Mouse (Mus musculus): Measurements from ENCODE around the gene Cog8. TPM values are rescaled to one million over a fixed set of nuclear protein-coding genes. Genes with fewer than 3 reads are reported as not detected.

Gene Cog8
- 14.0 TPM for polyA plus RNA-seq (2014; fragmentation: Illumina TruSeq; extraction: RNeasy Lipid Tissue Mini Kit (QIAGEN cat#74804); ENCODE audit: low read depth, low replicate concordance)

DNA sequence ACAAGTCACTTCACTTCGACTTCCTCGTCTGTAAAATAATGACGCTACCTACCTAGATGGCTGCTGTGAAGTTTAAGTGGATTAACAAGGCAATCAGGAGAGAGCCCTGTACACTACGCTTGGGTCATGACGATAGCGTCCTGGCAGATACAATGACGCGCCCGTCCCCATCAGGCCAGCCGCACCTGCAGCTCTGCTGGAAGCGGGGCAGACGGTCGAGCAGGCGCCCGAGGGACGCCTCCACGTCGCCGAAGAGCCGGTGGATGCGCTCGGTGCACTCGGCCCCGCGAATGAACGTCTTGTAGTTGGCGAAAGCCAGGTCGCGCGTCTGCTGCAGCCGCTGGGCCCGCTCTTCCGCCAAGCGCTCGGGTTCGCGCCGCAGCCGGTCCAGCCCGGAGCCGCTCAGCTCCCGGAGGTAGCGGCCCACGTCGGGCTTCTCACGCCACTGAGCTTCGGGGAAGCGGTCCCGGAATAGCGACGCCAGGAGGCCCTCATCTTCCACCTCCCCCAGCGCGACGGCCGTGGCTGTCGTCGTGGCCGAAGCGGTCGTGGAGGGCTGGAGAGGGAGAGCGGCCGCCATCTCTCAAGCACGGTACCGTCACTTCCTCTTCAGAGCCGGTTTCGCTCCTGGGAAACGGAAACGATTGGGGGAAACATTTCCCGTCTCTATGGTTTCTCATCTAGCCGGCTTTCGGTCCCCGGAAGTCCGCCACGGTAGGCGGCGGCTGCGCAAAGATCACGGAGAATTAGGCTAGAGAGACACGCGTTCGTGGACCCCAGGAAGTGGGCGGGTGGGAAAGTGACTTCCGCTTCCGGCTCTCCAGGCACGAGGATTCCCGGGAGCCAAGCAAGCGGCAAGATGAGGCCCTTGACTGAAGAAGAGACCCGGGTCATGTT is at the start of gene Cog8, which contains the start of gene Nip7:
TSS of gene Cog8 (minus strand) at position 614 of the 897 bp plus-strand sequence.
TSS of gene Nip7 (plus strand) at position 802 of the 897 bp plus-strand sequence.

DNA sequence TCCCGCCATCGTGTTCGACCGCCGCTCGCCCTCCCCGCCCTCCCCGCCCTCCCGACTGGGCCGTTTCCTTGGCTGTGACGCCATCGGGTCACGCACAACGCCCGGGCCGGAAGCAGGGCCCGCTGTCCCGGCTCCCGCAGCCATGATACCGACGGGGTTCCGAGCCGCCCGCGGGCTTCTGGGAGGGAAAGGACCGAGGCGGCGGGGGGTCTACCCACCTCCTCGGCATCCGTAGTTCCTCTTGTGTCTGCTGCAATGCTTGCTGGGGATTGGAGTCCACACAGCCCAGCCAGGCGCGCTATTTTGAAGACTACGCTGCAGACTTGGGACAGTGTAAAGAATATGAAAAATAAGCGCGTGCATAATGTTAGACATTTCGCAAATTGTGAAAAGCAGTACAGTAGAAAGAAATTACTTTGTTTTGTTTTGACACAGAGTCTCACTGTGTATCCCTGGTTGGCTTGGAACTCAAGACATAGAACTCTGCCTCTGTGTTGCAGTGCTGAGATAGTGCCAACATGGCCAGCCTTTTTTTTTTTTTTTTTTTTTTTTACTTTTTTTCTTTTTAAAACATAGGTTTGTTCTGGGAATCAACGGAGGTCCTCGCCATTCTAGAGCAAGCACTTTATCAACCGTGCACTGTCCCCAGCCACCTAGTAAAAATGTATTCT is 40.0 kb upstream of the Cog8 start, which contains the start of gene Terf2:
TSS of gene Terf2 (minus strand) at position 182 of the 671 bp plus-strand sequence.

DNA sequence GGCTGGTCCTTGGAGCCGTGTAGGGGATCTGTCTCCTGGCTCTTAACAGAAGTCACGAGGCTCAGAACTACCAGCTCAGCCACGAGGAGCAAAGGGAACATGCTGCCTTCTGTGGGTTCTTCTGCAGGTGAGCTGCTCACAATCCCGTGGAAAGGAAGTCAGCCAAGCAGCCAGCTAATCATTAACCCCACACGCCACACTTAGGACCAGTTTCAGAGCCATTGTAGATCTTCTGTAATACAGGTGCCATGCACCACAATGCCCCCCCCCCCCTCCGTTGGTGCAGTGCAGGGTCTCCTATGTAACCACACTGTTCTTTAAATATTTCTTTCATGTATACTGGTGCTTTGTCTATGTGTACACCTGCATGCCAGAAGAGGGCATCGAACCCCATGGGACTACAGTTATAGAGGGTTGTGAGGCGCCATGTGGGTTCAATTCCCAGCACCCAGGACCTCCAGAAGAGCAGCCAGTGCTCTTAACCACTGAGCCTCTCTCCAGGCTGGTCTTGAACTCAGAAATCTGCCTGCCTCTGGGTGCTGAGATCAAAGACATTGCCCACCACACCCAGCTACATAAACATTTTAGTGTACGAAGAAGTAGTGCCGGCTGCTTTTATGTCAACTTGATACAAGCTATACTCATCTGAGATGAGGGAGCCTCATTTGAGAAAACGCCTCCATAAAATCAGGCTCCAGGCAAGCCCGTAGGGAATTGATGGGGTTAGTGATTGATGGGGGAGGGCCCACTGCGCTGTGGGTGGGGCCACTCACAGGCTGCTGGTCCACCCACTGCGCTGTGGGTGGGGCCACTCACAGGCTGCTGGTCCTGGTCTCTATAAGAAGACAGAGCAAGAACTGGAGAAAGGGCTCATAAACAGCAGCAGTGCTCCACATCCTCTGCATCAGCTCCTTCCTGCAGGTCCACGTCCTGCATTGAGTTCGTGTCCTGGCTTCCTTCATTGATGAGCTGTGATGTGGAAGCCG is 9.3 kb upstream of the Cog8 start, which contains the start of gene Tmed6:
TSS of gene Tmed6 (minus strand) at position 134 of the 986 bp plus-strand sequence.

DNA sequence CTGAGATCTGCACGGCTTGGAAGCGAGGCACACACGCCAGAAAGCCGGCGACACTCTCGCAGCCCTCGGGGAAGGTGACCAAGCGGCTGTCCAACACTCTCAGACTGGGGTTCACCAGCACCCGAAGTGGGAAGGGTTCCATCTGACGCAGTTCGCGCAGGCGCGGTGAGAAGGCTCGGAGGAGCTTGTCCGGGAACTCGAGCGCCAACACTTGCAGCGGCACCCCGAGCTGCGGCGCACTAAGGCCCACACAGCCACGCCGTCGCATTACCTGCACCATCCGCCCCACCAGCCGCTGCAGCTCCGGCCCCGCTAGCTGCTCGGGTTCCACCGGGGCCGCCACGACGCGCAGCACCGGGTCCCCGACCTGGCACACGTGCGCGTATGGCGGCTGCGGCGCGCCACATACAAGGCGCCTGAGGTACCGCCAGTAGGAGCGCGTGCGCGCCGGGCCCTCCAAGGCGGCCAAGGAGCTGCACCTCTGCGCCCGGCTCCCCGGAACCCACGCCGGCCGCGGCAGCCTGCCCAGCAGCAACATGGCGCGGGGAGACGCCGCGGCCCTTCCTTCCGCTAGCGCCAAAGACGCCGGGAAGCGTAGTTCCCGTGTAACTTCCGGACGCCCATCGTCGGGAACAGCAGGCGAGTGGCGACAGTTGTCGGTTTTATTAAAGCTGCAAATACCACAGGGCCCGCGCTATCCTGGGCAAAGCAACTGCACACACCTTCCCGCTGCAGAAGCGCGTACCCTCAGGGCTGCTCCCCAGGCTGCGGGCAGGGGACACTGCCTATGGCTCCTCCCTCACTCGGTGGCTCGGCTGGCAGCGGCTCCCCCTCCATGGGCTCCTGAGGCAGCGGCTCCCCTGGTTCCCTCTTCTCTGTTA is 8.2 kb downstream of the Cog8 start, which contains the start of gene Pdf:
TSS of gene Pdf (minus strand) at position 554 of the 881 bp plus-strand sequence.

DNA sequence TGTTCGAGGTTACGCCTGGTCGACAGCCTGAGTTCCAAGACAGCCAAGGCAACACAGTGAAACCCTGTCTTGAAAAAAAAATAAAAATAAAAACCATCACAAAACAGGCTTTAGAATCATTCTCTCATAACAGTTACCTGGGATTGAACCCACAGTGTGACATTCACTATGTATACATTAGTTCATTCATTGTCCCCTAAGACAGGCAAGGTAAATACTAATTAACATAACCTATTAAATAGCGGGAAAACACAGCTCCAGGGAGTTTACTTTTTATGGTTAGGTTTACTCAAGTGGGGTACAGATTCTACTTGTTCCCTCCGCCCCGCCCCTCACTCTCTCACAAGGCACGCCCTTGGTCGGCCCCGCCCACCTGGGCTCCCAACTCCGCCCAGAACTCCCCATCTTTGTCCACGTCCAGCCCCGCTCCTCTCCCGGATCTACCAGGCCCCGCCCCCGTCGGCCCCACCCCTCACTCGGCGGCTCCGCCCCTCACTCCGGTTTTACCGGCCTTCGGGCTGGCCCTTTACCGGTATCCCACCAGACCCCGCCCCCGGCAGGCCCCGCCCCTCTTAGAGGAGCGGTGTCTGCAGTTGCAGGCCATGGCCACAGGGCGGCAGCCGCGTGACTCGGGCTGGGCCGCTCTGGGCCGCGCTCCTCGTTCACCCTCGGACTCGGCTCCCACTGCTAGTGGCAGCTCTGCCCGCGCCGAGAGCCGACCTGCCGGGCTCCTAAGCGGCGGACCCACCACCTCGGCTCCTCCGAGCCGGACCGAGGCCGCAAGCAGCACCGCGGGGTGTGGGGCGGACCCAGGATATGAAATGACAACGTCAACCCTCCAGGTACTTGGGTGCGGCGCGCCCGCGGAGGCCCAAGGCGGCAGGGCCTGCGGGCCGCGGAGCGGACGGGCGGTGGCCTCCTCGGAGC is 25.6 kb downstream of the Cog8 start, which contains the start of gene Vps4a:
TSS of gene Vps4a (plus strand) at position 573 of the 927 bp plus-strand sequence.

Other genes with a start within 250 kb of the Cog8 start
- gene Has3, start 186.4 kb downstream of the Cog8 start, polyA plus RNA-seq (2014; fragmentation: Illumina TruSeq; extraction: RNeasy Lipid Tissue Mini Kit (QIAGEN cat#74804); ENCODE audit: low read depth, low replicate concordance): 0.42 TPM
- gene Utp4, start 163.1 kb downstream of the Cog8 start, polyA plus RNA-seq (2014; fragmentation: Illumina TruSeq; extraction: RNeasy Lipid Tissue Mini Kit (QIAGEN cat#74804); ENCODE audit: low read depth, low replicate concordance): 35.7 TPM
- 14.1 TPM for gene Sntb2, start 120.9 kb downstream of the Cog8 start, polyA plus RNA-seq (2014; fragmentation: Illumina TruSeq; extraction: RNeasy Lipid Tissue Mini Kit (QIAGEN cat#74804); ENCODE audit: low read depth, low replicate concordance)
- gene Vps4a, start 25.5 kb downstream of the Cog8 start, polyA plus RNA-seq (2014; fragmentation: Illumina TruSeq; extraction: RNeasy Lipid Tissue Mini Kit (QIAGEN cat#74804); ENCODE audit: low read depth, low replicate concordance): 134 TPM
- 13.9 TPM for gene Pdf, start 8.1 kb downstream of the Cog8 start, polyA plus RNA-seq (2014; fragmentation: Illumina TruSeq; extraction: RNeasy Lipid Tissue Mini Kit (QIAGEN cat#74804); ENCODE audit: low read depth, low replicate concordance)
- 9.0 TPM for gene Nip7, start 188 bp upstream of the Cog8 start, polyA plus RNA-seq (2014; fragmentation: Illumina TruSeq; extraction: RNeasy Lipid Tissue Mini Kit (QIAGEN cat#74804); ENCODE audit: low read depth, low replicate concordance)
- gene Tmed6, start 9.0 kb upstream of the Cog8 start, polyA plus RNA-seq (2014; fragmentation: Illumina TruSeq; extraction: RNeasy Lipid Tissue Mini Kit (QIAGEN cat#74804); ENCODE audit: low read depth, low replicate concordance): 25.8 TPM
- gene Terf2, start 39.9 kb upstream of the Cog8 start, polyA plus RNA-seq (2014; fragmentation: Illumina TruSeq; extraction: RNeasy Lipid Tissue Mini Kit (QIAGEN cat#74804); ENCODE audit: low read depth, low replicate concordance): 25.8 TPM
- 51.2 TPM for gene Cyb5b, start 94.0 kb upstream of the Cog8 start, polyA plus RNA-seq (2014; fragmentation: Illumina TruSeq; extraction: RNeasy Lipid Tissue Mini Kit (QIAGEN cat#74804); ENCODE audit: low read depth, low replicate concordance)
- 61.8 TPM for gene Nfat5, start 236.8 kb upstream of the Cog8 start, polyA plus RNA-seq (2014; fragmentation: Illumina TruSeq; extraction: RNeasy Lipid Tissue Mini Kit (QIAGEN cat#74804); ENCODE audit: low read depth, low replicate concordance)